Mouse (Mus musculus) mouse trophoblast stem cell (cell line): ENCODE results near the gene Actr2.

Experiments
- in situ Hi-C, 2 experiments: fragments of 300-500 bp; cut with MseI, MboI; formaldehyde crosslinking; loops; 2 replicates in 1 of 2; 3 replicates in 1 of 2; pipeline ENCODE4 v1.15.1; 2025

Actr2 gene

GRCm38 (mm10) chr11:20018905-20019304 lies 93.8 kb downstream of the Actr2 start:
- in situ Hi-C loops: no loop called here

GRCm38 (mm10) chr11:20017937-20018336 lies 94.8 kb downstream of the Actr2 start:
- in situ Hi-C loops: no loop called here

GRCm38 (mm10) chr11:20013366-20013765 lies 99.3 kb downstream of the Actr2 start:
- in situ Hi-C loops: no loop called here
